Mouse (Mus musculus) stomach, embryonic 15.5 days (tissue): ENCODE measurements at regions not wholly inside any gene's neighbourhood (a gene's known extent, or its start where the extent isn't known, plus 50 kb on each side); places are given as distances from the start of the nearest gene placed in this dataset.
A peak's percentile ranks its signal among the peaks of the same experiment; 100 is the strongest.

Experiments
- ATAC-seq: fragments of 200-750 bp; cut with Nextera tagmentation; 2 replicates; pipeline ENCODE4 v1.8.0; 2017; ENCODE audit warnings: low read depth, moderate number of reproducible peaks, moderate TSS enrichment; ENCODE audit not compliant: insufficient read depth, low FRiP score
- H3K27ac ChIP-seq: fragments of 300-500 bp; sonication (generic); 2 replicates; pipeline ENCODE4 v1.5.1; 2015; ENCODE audit warnings: mild to moderate bottlenecking, inconsistent platforms
- H3K27me3 ChIP-seq: fragments of 300-500 bp; sonication (generic); replicated peaks from 2 replicates; pipeline ENCODE4 v1.6.1; 2015; ENCODE audit warnings: inconsistent platforms
- H3K36me3 ChIP-seq: fragments of 300-500 bp; sonication (generic); 2 replicates; pipeline ENCODE4 v1.6.1; 2015; ENCODE audit warnings: inconsistent platforms
- H3K4me1 ChIP-seq: fragments of 300-500 bp; sonication (generic); 2 replicates; pipeline ENCODE4 v1.6.1; 2015; ENCODE audit warnings: inconsistent platforms
- H3K4me2 ChIP-seq: fragments of 300-500 bp; sonication (generic); 2 replicates; pipeline ENCODE4 v1.6.1; 2015; ENCODE audit warnings: mild to moderate bottlenecking, inconsistent platforms
- H3K4me3 ChIP-seq: fragments of 300-500 bp; sonication (generic); replicated peaks from 2 replicates; pipeline ENCODE4 v1.5.1; 2015; ENCODE audit warnings: inconsistent platforms
- H3K9ac ChIP-seq: fragments of 300-500 bp; sonication (generic); 2 replicates; pipeline ENCODE4 v1.6.1; 2015; ENCODE audit warnings: inconsistent platforms
- H3K9me3 ChIP-seq: fragments of 300-500 bp; sonication (generic); 2 replicates; pipeline ENCODE4 v1.6.1; 2016; ENCODE audit warnings: inconsistent platforms
- WGBS: fragments of 180-500 bp; shearing (Covaris S2); methylation state at CpG from one replicate; pipeline ENCODE4 v1.1.7; 2015; 5-methylcytosine and 5-hydroxymethylcytosine counted together

DNA sequence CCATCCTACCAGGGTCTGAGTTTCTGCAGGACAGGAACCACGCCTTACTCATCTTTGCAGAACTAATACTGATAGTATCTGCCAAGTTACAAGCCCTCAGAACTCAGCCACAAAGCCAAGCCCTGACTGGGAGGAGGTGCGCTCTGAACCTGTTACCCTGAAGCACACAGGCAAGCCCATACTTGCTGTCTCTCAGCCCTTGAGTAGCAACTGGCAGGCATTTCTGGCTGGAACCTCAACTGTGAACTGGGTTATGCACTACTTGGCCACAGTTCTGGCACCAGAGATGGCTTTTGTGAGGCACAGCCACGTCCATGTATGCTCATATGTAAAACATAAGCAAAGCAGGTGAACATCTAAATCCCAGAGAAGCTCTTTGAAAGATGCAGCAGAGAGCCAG, 179.7 kb upstream of the Nfe2l3 start:
- no peak for ATAC-seq
- 73% methylated on average over 3 of the region's 3 CpGs for WGBS
- Histone ChIP-seq H3K9me3 (no peaks in the 10 kb centered on the region), H3K4me1 (0 out of 2 replicates have a peak, but pooled peaks cover 4% of the 10 kb centered on the region), H3K4me2 (no peak overlapping the region), H3K4me3 (no peak overlapping the region), H3K27me3 (no peaks in the 10 kb centered on the region), H3K27ac (no peak overlapping the region), H3K36me3 (no peaks in the 10 kb centered on the region), H3K9ac (no peak overlapping the region)

DNA sequence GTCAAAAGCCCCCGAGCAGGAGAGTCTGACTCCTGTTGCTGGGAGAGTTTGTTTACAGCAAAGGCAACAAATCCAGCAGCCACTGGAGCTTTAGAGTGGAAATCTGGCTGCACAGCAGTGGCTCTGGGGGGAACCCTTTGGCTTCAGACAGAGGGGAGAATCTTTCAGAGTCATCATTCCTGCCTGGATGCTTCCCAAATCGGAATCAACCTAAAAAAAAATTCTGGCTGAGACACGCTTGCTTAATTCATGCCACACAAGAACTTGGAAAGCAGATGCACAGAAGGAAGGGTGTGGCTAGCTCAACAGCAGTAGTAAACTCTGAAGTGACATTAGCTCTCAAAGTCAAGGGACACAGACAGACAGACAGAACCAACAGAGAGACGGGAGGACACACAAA, 175.8 kb upstream of the Nfe2l3 start:
- H3K9me3 ChIP-seq, result no peaks in the 10 kb centered on the region
- H3K36me3 ChIP-seq, result no peaks in the 10 kb centered on the region
- no peak overlapping the region for H3K4me2 ChIP-seq
- H3K27me3 ChIP-seq, result no peaks in the 10 kb centered on the region
- ATAC-seq, result no peak
- no peak overlapping the region for H3K27ac ChIP-seq
- 0 out of 2 replicates have a peak, but pooled peaks cover 4% of the 10 kb centered on the region for H3K4me1 ChIP-seq
- no peak overlapping the region for H3K4me3 ChIP-seq
- H3K9ac ChIP-seq, result no peak overlapping the region
- WGBS, result 44% methylated on average over 4 of the region's 4 CpGs

DNA sequence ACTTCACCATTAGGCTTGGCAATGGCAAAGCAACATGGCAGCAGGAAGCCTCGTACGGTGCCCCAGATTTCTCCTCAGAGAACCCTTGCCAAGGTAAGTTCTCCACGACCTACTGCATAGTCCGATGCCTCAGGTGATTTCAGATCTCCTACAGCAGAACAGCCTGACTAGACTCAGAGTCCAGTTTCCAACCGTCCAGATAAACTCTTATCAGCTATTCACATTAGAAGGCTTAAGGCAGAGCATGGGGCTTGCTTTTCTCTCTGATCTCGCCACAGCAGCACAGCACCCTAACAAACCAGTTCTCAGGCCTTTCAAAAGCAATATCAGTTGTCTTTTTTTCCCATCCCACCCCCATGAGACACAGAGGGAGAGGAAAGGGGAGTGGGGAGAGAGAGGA, 174.9 kb upstream of the Nfe2l3 start:
- no peaks in the 10 kb centered on the region for H3K27me3 ChIP-seq
- 0 out of 2 replicates have a peak, but pooled peaks cover 4% of the 10 kb centered on the region for H3K4me1 ChIP-seq
- H3K9ac ChIP-seq, result no peak overlapping the region
- H3K36me3 ChIP-seq, result no peaks in the 10 kb centered on the region
- WGBS, result 72% methylated on average over 6 of the region's 6 CpGs
- H3K4me2 ChIP-seq, result no peak overlapping the region
- H3K4me3 ChIP-seq, result no peak overlapping the region
- 0 out of 2 replicates have a peak, but pooled peaks have one; percentile 31 for ATAC-seq
- H3K27ac ChIP-seq, result no peak overlapping the region
- no peaks in the 10 kb centered on the region for H3K9me3 ChIP-seq

DNA sequence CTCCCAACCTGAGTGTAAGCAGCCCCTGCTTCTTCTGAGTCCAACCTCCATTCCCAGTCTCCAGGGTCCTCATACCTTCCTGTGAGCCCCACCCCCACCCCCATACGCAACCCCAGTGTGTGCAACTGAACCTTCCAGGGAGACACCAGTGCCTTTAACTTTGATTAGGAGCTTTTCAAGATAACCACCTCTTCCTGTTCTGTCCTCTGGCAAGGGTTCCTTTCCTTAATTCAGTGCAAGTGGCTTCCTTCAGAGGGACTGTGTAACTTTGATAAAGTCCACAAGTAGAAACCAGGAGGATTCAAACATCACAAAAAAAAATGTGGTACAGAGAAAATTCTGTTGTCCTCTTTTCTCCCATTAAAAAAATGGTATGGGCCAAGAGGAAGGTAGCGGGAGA, 174.2 kb upstream of the Nfe2l3 start:
- Histone ChIP-seq H3K4me3 (no peak overlapping the region), H3K9ac (no peak overlapping the region), H3K27me3 (no peaks in the 10 kb centered on the region), H3K4me1 (0 out of 2 replicates have a peak, but pooled peaks cover 4% of the 10 kb centered on the region), H3K9me3 (no peaks in the 10 kb centered on the region), H3K36me3 (no peaks in the 10 kb centered on the region), H3K4me2 (no peak overlapping the region), H3K27ac (no peak overlapping the region)
- 63% methylated on average over 2 of the region's 2 CpGs for WGBS
- no peak for ATAC-seq

DNA sequence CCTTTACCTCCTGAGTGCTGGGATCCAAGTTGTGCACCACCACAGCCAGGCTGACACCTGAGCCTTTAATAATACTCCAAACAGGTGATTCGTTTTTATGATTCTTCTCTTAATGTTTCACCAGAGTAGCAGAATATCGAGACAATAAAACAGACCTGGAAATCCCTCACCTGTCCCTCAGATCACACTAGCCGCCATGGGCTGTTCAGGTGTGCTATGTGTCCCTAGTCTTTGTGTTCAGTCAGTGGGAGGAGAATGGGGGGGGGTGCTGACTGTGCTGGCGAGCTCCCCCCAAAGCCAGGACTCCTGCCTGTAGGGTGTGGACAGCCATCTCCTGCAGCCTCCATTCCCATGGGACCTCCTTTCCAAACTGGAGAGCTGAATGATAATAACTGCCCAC, 168.9 kb upstream of the Nfe2l3 start:
- H3K4me2 ChIP-seq, result no peak overlapping the region
- H3K27ac ChIP-seq, result no peak overlapping the region
- H3K9me3 ChIP-seq, result no peaks in the 10 kb centered on the region
- ATAC-seq, result no peak
- H3K36me3 ChIP-seq, result no peaks in the 10 kb centered on the region
- H3K9ac ChIP-seq, result no peak overlapping the region
- H3K4me3 ChIP-seq, result no peak overlapping the region
- 80% methylated on average over 4 of the region's 4 CpGs for WGBS
- H3K27me3 ChIP-seq, result no peaks in the 10 kb centered on the region
- H3K4me1 ChIP-seq, result peaks cover 3% of the 10 kb centered on the region; the same call in 1 of the 2 replicates

DNA sequence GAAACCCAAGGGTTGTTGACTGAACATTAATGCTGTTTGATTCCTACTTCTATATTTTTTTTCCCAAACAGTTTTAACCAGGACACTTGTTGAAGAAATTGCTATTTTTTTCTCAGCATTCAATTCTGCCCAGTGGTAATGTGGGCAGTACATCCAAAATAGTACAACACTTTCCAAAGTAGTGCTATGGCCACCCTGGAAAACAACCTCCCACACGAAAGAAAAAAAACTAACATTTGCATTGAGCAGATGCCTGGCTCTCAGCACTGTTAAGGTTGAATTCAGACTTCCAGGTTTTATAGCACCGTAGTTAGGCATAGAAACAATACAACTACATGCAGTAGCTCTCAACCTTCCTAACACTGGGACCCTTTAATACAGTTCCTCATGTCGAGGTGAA, 167.1 kb upstream of the Nfe2l3 start:
- no peak for ATAC-seq
- Histone ChIP-seq H3K4me1 (peaks cover 3% of the 10 kb centered on the region), H3K27ac (no peak overlapping the region), H3K9ac (no peak overlapping the region), H3K9me3 (no peaks in the 10 kb centered on the region), H3K4me3 (no peak overlapping the region), H3K4me2 (no peak overlapping the region), H3K27me3 (no peaks in the 10 kb centered on the region), H3K36me3 (no peaks in the 10 kb centered on the region)
- WGBS, result 70% methylated on average over 3 of the region's 3 CpGs

DNA sequence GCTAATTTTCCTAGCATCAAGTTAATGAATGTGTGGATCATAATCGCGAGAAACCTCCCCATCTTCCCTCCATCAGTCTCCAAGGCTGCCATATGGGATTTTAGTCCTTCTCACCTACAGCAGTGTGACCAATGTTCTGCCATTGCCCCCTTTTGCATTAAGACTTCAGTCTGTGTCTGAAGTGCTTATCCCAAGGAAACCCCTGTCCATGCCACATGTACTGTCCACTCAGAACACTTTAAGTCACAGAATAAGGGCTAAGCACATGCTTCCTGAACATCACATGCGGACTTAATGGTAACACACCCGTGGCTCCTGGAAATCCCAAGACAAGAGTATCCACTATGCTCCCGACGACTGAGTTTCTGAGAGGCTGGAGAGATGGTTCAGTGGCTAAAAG, 165.7 kb upstream of the Nfe2l3 start:
- Histone ChIP-seq H3K9ac (no peak overlapping the region), H3K36me3 (no peaks in the 10 kb centered on the region), H3K4me3 (no peak overlapping the region), H3K4me1 (peaks cover 5% of the 10 kb centered on the region), H3K27ac (no peak overlapping the region), H3K4me2 (no peak overlapping the region), H3K27me3 (no peaks in the 10 kb centered on the region), H3K9me3 (no peaks in the 10 kb centered on the region)
- 90% methylated on average over 6 of the region's 6 CpGs for WGBS
- ATAC-seq, result no peak

DNA sequence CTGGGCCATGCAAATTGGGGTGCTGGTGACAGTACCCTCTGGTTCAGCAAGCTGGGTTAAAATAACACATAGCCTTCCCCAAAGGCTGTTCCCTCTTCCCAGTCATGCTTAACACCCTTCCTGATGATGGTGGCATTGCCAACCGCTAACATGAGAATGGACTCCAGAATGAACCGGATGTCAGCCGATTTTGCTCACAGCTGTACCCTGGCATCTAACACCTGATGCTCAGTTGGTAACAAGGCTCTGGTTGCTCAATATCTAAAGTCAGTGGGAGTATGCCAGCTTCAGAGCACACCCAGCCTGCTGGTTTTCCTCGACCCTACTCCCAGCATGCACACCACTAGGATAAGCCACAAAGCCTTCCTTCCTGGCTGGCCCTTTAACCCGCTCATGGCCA, 164.6 kb upstream of the Nfe2l3 start:
- H3K4me2 ChIP-seq, result no peak overlapping the region
- no peak overlapping the region for H3K4me3 ChIP-seq
- WGBS, result 88% methylated on average over 5 of the region's 5 CpGs
- H3K27me3 ChIP-seq, result no peaks in the 10 kb centered on the region
- H3K4me1 ChIP-seq, result peaks cover 5% of the 10 kb centered on the region
- no peak overlapping the region for H3K27ac ChIP-seq
- H3K36me3 ChIP-seq, result no peaks in the 10 kb centered on the region
- no peaks in the 10 kb centered on the region for H3K9me3 ChIP-seq
- ATAC-seq, result no peak
- no peak overlapping the region for H3K9ac ChIP-seq

DNA sequence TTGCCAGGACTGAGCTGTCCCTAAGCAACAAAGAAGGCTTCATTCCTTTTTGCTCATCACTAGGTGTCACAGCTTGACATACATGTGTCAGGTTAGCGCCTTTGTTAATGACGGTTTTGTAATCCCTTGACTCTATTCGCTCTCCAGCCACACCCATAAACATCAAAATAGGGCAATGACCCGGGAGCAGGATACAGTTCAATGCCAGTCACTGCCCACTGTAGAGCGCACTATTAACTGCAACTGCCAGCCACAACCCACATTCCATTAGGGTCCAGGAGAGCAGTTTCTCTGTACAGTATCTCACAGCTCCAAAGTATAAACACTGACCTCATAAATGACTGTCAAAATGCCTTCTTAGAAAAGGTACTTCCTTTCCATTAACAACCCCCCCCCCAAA, 163.5 kb upstream of the Nfe2l3 start:
- no peaks in the 10 kb centered on the region for H3K9me3 ChIP-seq
- no peak for ATAC-seq
- peaks cover 5% of the 10 kb centered on the region for H3K4me1 ChIP-seq
- no peaks in the 10 kb centered on the region for H3K36me3 ChIP-seq
- H3K9ac ChIP-seq, result no peak overlapping the region
- no peaks in the 10 kb centered on the region for H3K27me3 ChIP-seq
- WGBS, result 65% methylated on average over 5 of the region's 5 CpGs
- H3K4me3 ChIP-seq, result peak overlapping the region; percentile 88; the same call in 1 of the 2 replicates
- no peak overlapping the region for H3K27ac ChIP-seq
- H3K4me2 ChIP-seq, result peak overlapping the region; percentile 92

DNA sequence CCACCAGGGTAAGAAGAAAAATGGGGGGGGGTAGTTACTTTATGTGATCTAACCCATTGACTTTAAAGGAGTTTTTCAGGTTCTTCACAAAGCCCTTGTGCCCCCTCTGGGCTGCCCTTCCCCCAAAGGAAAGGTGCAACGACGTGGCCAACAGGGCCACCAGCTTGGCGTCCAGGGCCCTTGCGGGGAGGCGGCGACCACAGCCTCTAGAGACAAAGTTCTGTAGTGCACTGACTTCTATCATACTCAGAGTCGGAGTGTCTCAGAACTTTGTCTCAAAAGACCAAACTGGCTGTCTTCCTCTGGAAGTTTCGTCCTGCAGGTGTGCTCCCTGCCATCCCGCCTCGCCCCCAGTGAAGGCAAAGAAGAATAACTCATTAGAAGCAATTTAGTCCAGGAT, 162.9 kb upstream of the Nfe2l3 start:
- H3K36me3 ChIP-seq, result no peaks in the 10 kb centered on the region
- 24% methylated on average over 10 of the region's 10 CpGs for WGBS
- ATAC-seq, result no peak

DNA sequence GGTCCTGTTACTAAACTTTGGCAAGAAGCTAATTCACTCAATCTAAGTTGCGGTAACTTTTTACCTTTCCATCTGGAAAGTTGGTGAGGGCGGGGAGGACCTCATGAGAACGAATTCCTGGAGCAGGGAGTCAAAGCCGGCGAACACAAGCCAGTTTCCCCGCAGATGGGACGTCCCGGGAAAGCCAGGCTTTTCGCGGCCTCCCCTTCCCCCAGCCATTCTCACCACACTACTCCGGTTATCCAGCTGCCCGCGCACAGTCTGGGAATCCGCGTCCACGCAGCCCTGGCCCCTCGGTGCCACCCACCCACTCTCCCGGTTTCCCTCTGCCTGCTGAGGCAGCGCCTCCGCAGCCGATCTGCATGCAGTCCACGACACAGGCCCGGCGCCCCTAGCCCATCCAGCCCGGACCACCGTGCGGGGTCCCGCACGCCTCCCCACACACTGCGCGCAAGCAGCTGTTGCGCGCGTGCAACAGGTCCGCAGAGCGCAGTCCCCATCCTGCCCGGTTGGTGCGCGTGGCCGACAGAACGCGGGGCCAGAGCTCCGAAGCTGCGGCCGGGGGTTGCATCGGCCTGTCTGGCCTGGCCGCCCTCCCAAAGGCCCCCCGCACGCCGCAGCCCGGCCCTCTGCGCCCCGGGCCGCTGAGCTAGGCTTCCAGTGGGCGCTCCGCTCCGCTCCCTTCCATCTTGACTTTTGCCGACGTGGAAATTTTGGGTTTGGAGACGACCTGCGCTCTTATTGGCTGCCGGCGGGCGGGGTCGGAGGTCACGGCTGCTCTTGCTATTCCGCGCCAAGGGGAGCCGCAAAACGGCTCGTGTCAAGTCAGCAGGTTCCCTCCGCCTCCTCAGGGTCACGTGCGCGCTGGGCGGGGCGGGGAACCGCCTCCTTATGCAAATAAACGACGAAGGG, 162.0 kb upstream of the Nfe2l3 start:
- Histone ChIP-seq H3K27ac (peak overlapping the region; percentile 89), H3K9me3 (no peaks in the 10 kb centered on the region), H3K4me2 (peak overlapping the region; percentile 92), H3K4me3 (peak overlapping the region; percentile 88), H3K4me1 (peaks cover 5% of the 10 kb centered on the region), H3K36me3 (no peaks in the 10 kb centered on the region), H3K9ac (peak overlapping the region; percentile 89), H3K27me3 (no peaks in the 10 kb centered on the region)
- ATAC-seq, result peak; percentile 88
- WGBS, result under 1% methylated on average over 80 of the region's 80 CpGs

More for the DNA sequence above, 162.9 kb upstream of the Nfe2l3 start:
- H3K4me3 ChIP-seq, result peak overlapping the region; percentile 88
- no peaks in the 10 kb centered on the region for H3K27me3 ChIP-seq
- peak overlapping the region; percentile 92 for H3K4me2 ChIP-seq
- H3K9me3 ChIP-seq, result no peaks in the 10 kb centered on the region
- peaks cover 5% of the 10 kb centered on the region for H3K4me1 ChIP-seq
- H3K27ac ChIP-seq, result peak overlapping the region; percentile 89; the same call in 1 of the 2 replicates
- peak overlapping the region; percentile 89; the same call in 1 of the 2 replicates for H3K9ac ChIP-seq

DNA sequence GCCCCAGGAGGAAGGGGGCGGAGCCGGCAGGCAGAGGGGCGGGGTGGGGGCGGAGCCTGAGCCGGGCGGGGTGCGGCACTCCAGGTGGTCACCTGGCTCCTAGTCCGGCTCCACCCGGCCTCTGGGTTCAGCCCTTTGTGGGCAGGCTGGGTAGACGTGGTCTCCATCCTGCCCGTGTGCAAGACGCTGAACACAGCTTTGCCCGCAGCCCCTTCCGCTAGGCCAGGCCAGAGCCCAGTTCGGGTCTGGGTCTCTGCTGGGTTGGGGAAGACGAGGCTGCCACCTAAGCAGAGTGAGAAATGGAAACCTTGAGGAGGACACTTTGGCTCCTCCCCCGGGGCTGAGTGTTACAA, 161.4 kb upstream of the Nfe2l3 start:
- H3K4me3 ChIP-seq, result peak overlapping the region; percentile 88
- WGBS, result 1% methylated on average over 17 of the region's 17 CpGs
- ATAC-seq, result peak; percentile 88
- peak overlapping the region; percentile 87 for H3K27ac ChIP-seq
- no peaks in the 10 kb centered on the region for H3K36me3 ChIP-seq
- H3K27me3 ChIP-seq, result no peaks in the 10 kb centered on the region
- H3K4me2 ChIP-seq, result peak overlapping the region; percentile 92
- H3K9me3 ChIP-seq, result no peaks in the 10 kb centered on the region
- H3K4me1 ChIP-seq, result peaks cover 2% of the 10 kb centered on the region; the same call in 1 of the 2 replicates
- H3K9ac ChIP-seq, result no peak overlapping the region
